Mouse (Mus musculus): ENCODE results near the gene Trim62.

The Trim62 gene

GRCm38 (mm10) chr4:128883801-128884710 lies 676 bp downstream of the Trim62 start:
- in situ Hi-C loops (cut with MboI; ENCODE audit: low pct_unique_long_range_greater_than_20kb in 1 of 2, low sequenced_read_pairs in 2 of 2, unreplicated experiment in 1 of 2): no loop called here

DNA sequence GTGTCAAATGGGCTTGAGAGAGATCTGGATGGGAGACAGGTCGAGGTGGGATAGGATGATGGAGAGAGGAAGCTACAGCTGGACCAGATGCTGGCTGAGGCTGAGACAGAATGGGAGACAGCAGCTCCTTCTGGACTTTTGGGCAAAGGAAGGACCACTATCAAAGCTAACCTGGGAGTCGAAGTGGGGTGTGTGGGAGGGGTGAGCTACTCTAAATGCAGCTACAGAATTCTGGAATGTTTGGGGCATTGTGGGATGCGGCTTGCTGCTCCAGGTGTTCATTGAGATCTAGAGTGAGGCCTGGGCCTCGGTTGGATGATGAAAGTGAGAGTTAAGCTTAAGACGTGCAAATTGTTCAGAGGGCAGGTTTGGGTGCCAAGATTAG lies 1.3 kb downstream of the Trim62 start:
- in situ Hi-C loops (cut with MboI; ENCODE audit: low pct_unique_long_range_greater_than_20kb in 1 of 2, low sequenced_read_pairs in 2 of 2, unreplicated experiment in 1 of 2): no loop called here

GRCm38 (mm10) chr4:128885540-128885939 lies 2.2 kb downstream of the Trim62 start:
- in situ Hi-C loops (cut with MboI; ENCODE audit: low pct_unique_long_range_greater_than_20kb in 1 of 2, low sequenced_read_pairs in 2 of 2, unreplicated experiment in 1 of 2): no loop called here

DNA sequence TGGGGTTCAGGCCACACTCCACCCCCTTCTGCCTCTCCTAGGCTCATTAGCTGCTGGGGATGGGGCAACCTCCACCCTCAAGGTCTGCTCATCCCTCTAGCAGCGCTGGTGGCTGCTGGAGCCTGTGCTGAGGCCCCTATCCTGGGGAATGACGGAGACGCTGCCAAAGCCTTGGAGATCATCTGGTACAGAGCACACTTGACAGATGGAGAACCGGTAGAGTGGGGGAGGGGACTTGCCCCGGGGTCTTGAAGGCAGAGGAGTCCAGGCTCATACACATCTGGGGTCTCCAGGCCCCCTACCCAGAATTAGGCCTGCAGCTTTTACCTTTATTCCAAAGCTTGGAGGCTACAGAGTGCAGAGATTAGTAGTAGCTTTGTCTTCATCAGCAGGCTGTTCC lies 3.2 kb downstream of the Trim62 start:
- in situ Hi-C loops (cut with MboI; ENCODE audit: low pct_unique_long_range_greater_than_20kb in 1 of 2, low sequenced_read_pairs in 2 of 2, unreplicated experiment in 1 of 2): no loop called here

DNA sequence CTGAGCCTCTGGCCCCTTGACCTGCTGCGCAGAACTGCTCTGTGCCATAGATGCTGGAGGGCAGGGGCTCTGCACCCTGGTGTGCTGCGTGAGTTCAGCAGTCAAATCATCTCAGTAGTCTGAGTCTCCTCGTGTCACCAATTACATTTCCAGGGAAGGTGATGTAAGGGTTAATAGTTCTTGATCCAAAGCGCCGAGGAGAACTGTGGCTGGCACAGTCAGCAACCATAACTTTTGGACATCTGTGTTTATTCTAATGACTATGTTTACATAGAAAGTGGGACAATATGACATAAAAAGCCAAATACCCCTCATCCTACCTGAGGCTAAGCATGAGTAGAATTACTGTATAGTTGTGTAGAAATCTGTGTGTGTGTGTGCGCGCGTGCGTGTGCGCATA lies 3.6 kb downstream of the Trim62 start:
- in situ Hi-C loops (cut with MboI; ENCODE audit: low pct_unique_long_range_greater_than_20kb in 1 of 2, low sequenced_read_pairs in 2 of 2, unreplicated experiment in 1 of 2): no loop called here

GRCm38 (mm10) chr4:128887641-128888091 lies 4.3 kb downstream of the Trim62 start:
- in situ Hi-C loops (cut with MboI; ENCODE audit: low pct_unique_long_range_greater_than_20kb in 1 of 2, low sequenced_read_pairs in 2 of 2, unreplicated experiment in 1 of 2): no loop called here

GRCm38 (mm10) chr4:128888436-128888990 lies 5.1 kb downstream of the Trim62 start:
- in situ Hi-C loops (cut with MboI; ENCODE audit: low pct_unique_long_range_greater_than_20kb in 1 of 2, low sequenced_read_pairs in 2 of 2, unreplicated experiment in 1 of 2): no loop called here

DNA sequence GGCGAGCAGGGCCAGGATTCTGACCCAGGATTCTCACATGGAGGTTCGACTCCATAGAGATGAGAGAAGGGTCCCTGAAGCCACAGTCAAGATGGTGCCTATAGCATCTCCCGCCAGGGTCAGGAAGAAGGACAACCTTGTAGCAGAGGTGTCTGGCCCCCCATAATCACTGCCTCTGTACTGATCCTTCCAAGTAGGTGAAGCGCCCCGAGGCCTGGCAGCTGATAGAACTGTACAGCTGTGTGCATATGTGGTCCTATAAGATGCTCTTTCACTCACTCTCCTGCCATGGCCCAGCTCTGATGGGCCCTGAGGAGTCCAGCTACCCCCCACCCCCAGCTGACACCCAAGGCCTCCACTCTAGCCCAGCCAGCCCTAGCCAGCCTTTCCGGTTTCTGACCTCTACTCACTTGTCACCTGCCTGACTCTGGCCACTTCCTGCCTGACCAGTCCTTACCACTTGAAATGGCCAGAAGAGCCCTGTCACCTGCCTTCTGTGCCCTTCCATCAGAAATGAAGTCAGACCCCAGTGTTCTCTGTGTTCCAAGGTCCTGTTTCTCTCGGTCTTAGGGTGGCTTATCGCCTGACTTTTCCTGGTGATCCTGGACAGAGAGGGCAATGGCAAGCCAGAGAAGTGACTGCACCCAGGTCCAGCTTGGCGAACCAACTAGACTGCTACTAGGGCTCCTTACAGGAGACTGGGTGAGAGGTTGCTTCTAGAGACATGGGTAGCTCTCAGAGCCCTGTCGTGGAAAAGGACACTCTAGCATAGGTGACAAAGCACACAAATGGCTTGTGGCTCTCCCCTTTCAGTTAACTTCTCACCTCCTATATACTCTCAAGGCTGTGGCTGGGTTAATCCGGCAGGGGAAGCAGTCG lies 6.6 kb downstream of the Trim62 start:
- in situ Hi-C loops (cut with MboI; ENCODE audit: low pct_unique_long_range_greater_than_20kb in 1 of 2, low sequenced_read_pairs in 2 of 2, unreplicated experiment in 1 of 2): no loop called here

- in situ Hi-C loops (cut with MboI; ENCODE audit: low pct_unique_long_range_greater_than_20kb in 1 of 2, low sequenced_read_pairs in 2 of 2, unreplicated experiment in 1 of 2): no loop called here
These were observed 7.8 kb downstream of the Trim62 start for GRCm38 (mm10) chr4:128891157-128891556.

DNA sequence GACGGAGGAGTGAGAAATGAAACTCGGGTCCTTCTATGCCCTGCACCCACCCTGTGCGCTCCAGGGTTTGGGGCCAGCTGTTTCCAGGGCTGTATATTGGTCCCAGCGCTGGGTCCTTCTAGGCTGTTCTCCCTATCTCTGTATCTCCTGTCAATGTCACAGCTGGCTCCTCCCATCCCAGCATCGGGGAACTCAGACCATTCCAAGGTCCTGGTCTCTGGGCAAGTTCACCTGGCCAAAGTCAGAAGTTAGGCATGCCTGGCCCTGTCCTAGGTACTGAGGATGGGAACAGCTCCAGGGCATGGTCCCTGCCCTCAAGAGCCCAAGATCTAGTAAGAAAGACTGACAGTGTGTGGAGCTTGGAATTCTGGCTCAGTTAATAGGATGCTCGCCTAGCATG lies 8.4 kb downstream of the Trim62 start:
- in situ Hi-C loops (cut with MboI; ENCODE audit: low pct_unique_long_range_greater_than_20kb in 1 of 2, low sequenced_read_pairs in 2 of 2, unreplicated experiment in 1 of 2): no loop called here

DNA sequence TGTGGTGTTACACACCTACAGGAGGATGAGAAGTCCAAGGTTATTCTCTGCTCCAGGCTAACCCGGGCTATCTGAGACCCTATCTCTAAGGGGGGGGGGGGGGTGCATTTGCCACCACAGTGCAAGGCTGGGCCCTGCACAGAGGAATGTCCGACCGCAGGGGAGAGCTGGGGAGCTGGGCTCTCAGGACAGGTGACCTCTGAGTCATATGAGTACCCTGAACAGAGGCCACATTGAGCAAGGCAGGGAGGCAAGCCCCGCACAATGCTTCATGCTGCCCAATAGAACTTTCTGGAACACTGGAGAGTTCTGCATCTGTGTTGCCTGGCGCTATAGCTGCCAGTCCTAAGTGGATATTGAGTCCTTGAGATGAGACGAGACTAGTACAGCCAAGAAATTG lies 8.8 kb downstream of the Trim62 start:
- in situ Hi-C loops (cut with MboI; ENCODE audit: low pct_unique_long_range_greater_than_20kb in 1 of 2, low sequenced_read_pairs in 2 of 2, unreplicated experiment in 1 of 2): no loop called here

- in situ Hi-C loops (cut with MboI; ENCODE audit: low pct_unique_long_range_greater_than_20kb in 1 of 2, low sequenced_read_pairs in 2 of 2, unreplicated experiment in 1 of 2): no loop called here
These were observed 10.7 kb downstream of the Trim62 start for GRCm38 (mm10) chr4:128894112-128894511.

DNA sequence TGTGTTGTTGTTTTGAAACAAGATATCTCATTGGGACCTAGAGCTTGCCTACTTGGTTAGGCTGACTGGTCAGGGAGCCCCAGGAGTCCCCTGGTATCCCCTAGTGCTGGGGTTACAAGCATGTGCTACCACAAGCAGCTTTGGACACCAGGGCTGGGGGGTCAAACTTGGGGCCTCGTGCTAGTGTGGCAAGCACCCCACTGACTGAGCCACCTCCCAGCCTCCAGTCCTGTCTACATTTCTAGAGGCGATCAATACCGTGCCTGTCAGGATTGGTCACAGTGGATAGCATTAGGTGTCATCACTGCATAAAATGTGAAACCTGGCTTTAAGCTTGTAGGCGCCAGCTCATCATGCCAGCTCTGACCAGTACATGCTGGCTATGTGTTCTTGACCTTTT lies 12.5 kb downstream of the Trim62 start:
- in situ Hi-C loops (cut with MboI; ENCODE audit: low pct_unique_long_range_greater_than_20kb in 1 of 2, low sequenced_read_pairs in 2 of 2, unreplicated experiment in 1 of 2): no loop called here

GRCm38 (mm10) chr4:128896667-128897066 lies 13.3 kb downstream of the Trim62 start:
- in situ Hi-C loops (cut with MboI; ENCODE audit: low pct_unique_long_range_greater_than_20kb in 1 of 2, low sequenced_read_pairs in 2 of 2, unreplicated experiment in 1 of 2): no loop called here

- in situ Hi-C loops (cut with MboI; ENCODE audit: low pct_unique_long_range_greater_than_20kb in 1 of 2, low sequenced_read_pairs in 2 of 2, unreplicated experiment in 1 of 2): no loop called here
These were observed 14.6 kb downstream of the Trim62 start for GRCm38 (mm10) chr4:128897911-128898421.

DNA sequence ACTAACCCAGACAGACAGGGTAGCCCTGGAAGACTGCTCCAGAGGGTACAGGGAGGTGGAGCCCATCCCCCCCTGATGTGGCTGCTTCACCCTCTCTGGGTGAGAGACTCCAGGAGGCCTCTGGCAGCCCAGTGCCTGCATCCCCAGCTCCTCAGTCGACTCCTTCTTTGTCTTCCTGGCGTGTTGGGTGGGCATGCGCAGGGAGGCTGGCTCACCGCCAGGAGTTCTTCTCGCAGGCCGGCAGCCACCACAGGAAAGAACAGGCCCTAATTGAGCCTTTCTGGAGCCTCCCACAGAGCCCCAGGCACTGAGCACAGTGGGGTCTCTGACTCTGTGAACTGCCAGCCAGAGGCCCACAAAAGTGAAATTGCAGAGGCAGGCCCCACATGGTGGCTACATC lies 16.0 kb downstream of the Trim62 start:
- in situ Hi-C loops (cut with MboI; ENCODE audit: low pct_unique_long_range_greater_than_20kb in 1 of 2, low sequenced_read_pairs in 2 of 2, unreplicated experiment in 1 of 2): no loop called here

- in situ Hi-C loops (cut with MboI; ENCODE audit: low pct_unique_long_range_greater_than_20kb in 1 of 2, low sequenced_read_pairs in 2 of 2, unreplicated experiment in 1 of 2): no loop called here
These were observed 17.1 kb downstream of the Trim62 start for GRCm38 (mm10) chr4:128900484-128900883.

DNA sequence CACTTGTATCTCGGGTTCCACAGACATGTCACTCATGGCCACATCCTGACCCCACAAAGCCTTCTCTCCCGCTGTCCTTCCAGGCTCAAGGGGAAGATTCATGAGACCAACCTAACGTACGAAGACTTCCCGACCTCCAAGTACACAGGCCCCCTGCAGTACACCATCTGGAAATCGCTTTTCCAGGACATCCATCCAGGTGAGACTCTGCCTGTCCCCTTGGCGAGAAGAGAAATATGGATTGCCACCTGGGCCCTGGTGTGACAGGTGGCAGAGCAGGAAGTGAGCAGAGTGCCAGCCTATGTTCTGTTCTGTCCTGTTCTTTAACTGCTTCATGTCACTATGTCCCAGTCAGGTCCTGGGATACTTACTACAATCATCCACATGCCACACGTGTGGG lies 19.0 kb downstream of the Trim62 start:
- in situ Hi-C loops (cut with MboI; ENCODE audit: low pct_unique_long_range_greater_than_20kb in 1 of 2, low sequenced_read_pairs in 2 of 2, unreplicated experiment in 1 of 2): no loop called here

All from mouse embryonic stem cell (cell line).